Comparison of ENCODE assay signal across 14 mouse cellular contexts in the genomic region with DNA sequence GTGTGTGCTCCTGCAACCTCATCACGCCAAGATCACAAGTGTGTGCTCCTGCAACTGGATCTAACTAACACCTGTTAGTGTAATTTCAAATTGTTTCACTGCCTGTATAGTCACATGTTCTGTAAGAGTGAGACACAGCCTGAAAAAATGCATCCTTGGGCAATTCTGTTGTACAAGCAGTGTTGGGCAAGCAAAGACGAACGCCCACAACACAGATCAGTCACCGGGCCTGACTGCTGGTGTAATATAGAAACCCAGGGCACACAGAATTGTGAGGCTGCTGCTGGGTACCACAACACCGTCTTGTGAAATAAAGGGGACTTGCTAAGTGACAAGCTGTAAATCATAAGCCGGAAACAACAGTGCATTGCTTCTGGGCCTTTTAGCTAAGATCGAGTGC. TPM values are rescaled to one million over a fixed set of nuclear protein-coding genes. Genes with fewer than 3 reads are reported as not detected.
DNase-seq lines count a peak whose midpoint lies in the region; ATAC-seq and TF ChIP-seq lines count a peak whose summit lies in the region.
"Had no signal": no experiment of that assay in that cellular context is flagged by ENCODE, and none has a peak within 500 bp of the region (broad histone marks: within the 10 kb centered on the region; RNA-seq: fewer than 3 reads in every experiment).

No protein-coding gene starts in this region.

- H3K4me3 ChIP-seq in liver, adult 2 months (ENCODE audit: insufficient read depth, low read depth, low read length), result no peak overlapping the region
- no peak overlapping the region for H3K4me3 ChIP-seq in liver, embryonic 12.5 days
- H3K4me3 ChIP-seq in lung, adult 2 months (replicated peaks; ENCODE audit: extremely low read depth, low read depth, low read length), result no peak overlapping the region
- no peak overlapping the region for H3K4me3 ChIP-seq in hindbrain, postnatal 0 days (ENCODE audit: low read length)
- H3K4me3 ChIP-seq: intestine, embryonic 15.5 days; liver, embryonic 13.5 days had no signal

- H3K27ac ChIP-seq in liver, adult 2 months (replicated peaks; ENCODE audit: insufficient read depth, low read depth, low read length), result peak overlapping the region; percentile 94
- no peak overlapping the region for H3K27ac ChIP-seq in liver, embryonic 12.5 days
- H3K27ac ChIP-seq in hindbrain, postnatal 0 days, result no peak overlapping the region

- H3K4me1 ChIP-seq in liver, adult 2 months (ENCODE audit: control insufficient read depth, insufficient read depth, low read length), result peaks cover 48% of the 10 kb centered on the region
- peaks cover 8% of the 10 kb centered on the region; the same call in 1 of the 2 replicates for H3K4me1 ChIP-seq in liver, embryonic 12.5 days
- peaks cover 23% of the 10 kb centered on the region for H3K4me1 ChIP-seq in lung, adult 2 months (ENCODE audit: control insufficient read depth, insufficient read depth, low read length)
- H3K4me1 ChIP-seq in hindbrain, postnatal 0 days (ENCODE audit: insufficient read depth, low read length), result peaks cover 12% of the 10 kb centered on the region

- DNase-seq in adrenal gland, adult 8-10 months, result peak; percentile 63
- no peak for DNase-seq in adrenal gland, postnatal 10 days
- DNase-seq in liver, adult 2 months (ENCODE audit: extremely low read depth, low read depth, low spot score), result no peak
- DNase-seq in lung, adult 2 months, result peak; percentile 39
- DNase-seq in retina, embryonic 14.5 days (ENCODE audit: low spot score), result no peak
- no peak for DNase-seq in hindbrain, postnatal 0 days (ENCODE audit: low spot score)
- DNase-seq: cerebellum, postnatal 14 days; kidney, postnatal 36 days; liver, embryonic 13.5 days had no signal

- no peaks in the 10 kb centered on the region for H3K79me2 ChIP-seq in liver, adult 2 months (ENCODE audit: control insufficient read depth, insufficient read depth, low read length)

- no peaks in the 10 kb centered on the region for H3K9me3 ChIP-seq in liver, embryonic 12.5 days (replicated peaks)
- H3K9me3 ChIP-seq in hindbrain, postnatal 0 days (ENCODE audit: low read length), result no peaks in the 10 kb centered on the region
- H3K9me3 ChIP-seq: intestine, embryonic 15.5 days; liver, embryonic 13.5 days had no signal

- no peak for TF ChIP-seq POLR2A in liver, adult 2 months (IDR thresholded peaks at IDR 0.05; ENCODE audit: extremely low read depth, insufficient read depth, low read length)
- TF ChIP-seq POLR2A in lung, adult 2 months (IDR thresholded peaks at IDR 0.05; ENCODE audit: borderline replicate concordance, extremely low read depth, low read depth, low read length), result no peak

- no peak overlapping the region for H3K4me2 ChIP-seq in liver, embryonic 12.5 days
- H3K4me2 ChIP-seq in hindbrain, postnatal 0 days (ENCODE audit: low read depth, low read length), result no peak overlapping the region
- H3K4me2 ChIP-seq: intestine, embryonic 15.5 days; liver, embryonic 13.5 days; midbrain, embryonic 11.5 days had no signal

- no peak for TF ChIP-seq CTCF in liver, adult 2 months (IDR thresholded peaks at IDR 0.05; ENCODE audit: low read depth, low read length)
- no peak for TF ChIP-seq CTCF in lung, adult 2 months (IDR thresholded peaks at IDR 0.05; ENCODE audit: insufficient read depth, low read length)
- no peak for TF ChIP-seq CTCF in hindbrain, postnatal 0 days (IDR thresholded peaks at IDR 0.05; ENCODE audit: low read depth)

- 49% methylated on average over 7 of the region's 7 CpGs for WGBS in liver, adult 2 months
- 80% methylated on average over 7 of the region's 7 CpGs for WGBS in liver, embryonic 12.5 days (ENCODE audit: insufficient replicate concordance)
- 52% methylated on average over 7 of the region's 7 CpGs for WGBS in lung, adult 2 months
- whole genome bisulfite sequencing in hindbrain, postnatal 0 days, result 89% methylated on average over 7 of the region's 7 CpGs

- no peak overlapping the region for H3K9ac ChIP-seq in liver, adult 2 months (ENCODE audit: low read depth, low read length)
- H3K9ac ChIP-seq in liver, embryonic 12.5 days, result no peak overlapping the region
- no peak overlapping the region for H3K9ac ChIP-seq in hindbrain, postnatal 0 days (replicated peaks; ENCODE audit: low read length)
- H3K9ac ChIP-seq: intestine, embryonic 15.5 days; liver, embryonic 13.5 days had no signal

- ATAC-seq in liver, embryonic 12.5 days, result no peak
- ATAC-seq in megakaryocyte progenitor cell, adult 5-6 weeks (replicated peaks; ENCODE audit: poor library complexity), result peak; percentile 83
- ATAC-seq in hindbrain, postnatal 0 days, result no peak
- ATAC-seq: forebrain, embryonic 16.5 days; intestine, embryonic 15.5 days had no signal

- H3K27me3 ChIP-seq in liver, adult 2 months (ENCODE audit: control insufficient read depth, insufficient read depth, low read length), result no peaks in the 10 kb centered on the region
- no peaks in the 10 kb centered on the region for H3K27me3 ChIP-seq in liver, embryonic 12.5 days (replicated peaks)
- no peaks in the 10 kb centered on the region for H3K27me3 ChIP-seq in hindbrain, postnatal 0 days (ENCODE audit: insufficient read depth, low read length)
- H3K27me3 ChIP-seq: intestine, embryonic 15.5 days; liver, embryonic 13.5 days had no signal

- H3K36me3 ChIP-seq in liver, adult 2 months (ENCODE audit: control insufficient read depth, insufficient read depth, low read length), result peaks cover 25% of the 10 kb centered on the region
- peaks cover 39% of the 10 kb centered on the region for H3K36me3 ChIP-seq in liver, embryonic 12.5 days
- H3K36me3 ChIP-seq in hindbrain, postnatal 0 days (ENCODE audit: insufficient read depth, low read length), result peaks cover 34% of the 10 kb centered on the region; the same call in 1 of the 2 replicates

RNA-seq across cellular contexts. Expression of a gene that starts 21.6 kb away (rescaled TPM):
- total RNA-seq in adrenal gland, adult 8-10 months (2022), result 10 to 100 TPM; 42.5 to 75.0 (median 45.4) TPM
- total RNA-seq in adrenal gland, postnatal 10 days (2021), result 10 to 100 TPM; 15.6 to 37.9 TPM
- 5.7 and 7.7 TPM in 2 replicates for total RNA-seq in liver, adult 2 months (2014; rRNA removed)
- polyA plus RNA-seq in liver, adult 2 months (2012; rRNA removed), result 3.9 and 4.9 TPM in 2 replicates
- 2.9 and 3.1 TPM in 2 replicates for polyA plus RNA-seq in liver, embryonic 12.5 days (2016; fragmentation: Nextera tagmentation; extraction: Ambion mirVana)
- 6.9 and 21.0 TPM in 2 replicates for polyA plus RNA-seq in lung, adult 2 months (2012; rRNA removed)
- total RNA-seq in megakaryocyte progenitor cell, adult 5-6 weeks (2015), result 7.0 and 7.8 TPM in 2 replicates
- 4.0 and 4.4 TPM in 2 replicates for total RNA-seq in megakaryocyte progenitor cell, adult 5-6 weeks (2017)
- total RNA-seq in hindbrain, postnatal 0 days (2014; rRNA removed), result 10.0 and 12.0 TPM in 2 replicates
- 4.2 and 5.1 TPM in 2 replicates for polyA plus RNA-seq in hindbrain, postnatal 0 days (2015; fragmentation: Nextera tagmentation; extraction: Ambion mirVana)

RNA-seq across cellular contexts. Expression of a gene that starts 23.7 kb away (rescaled TPM):
- total RNA-seq in adrenal gland, adult 8-10 months (2022), result 100 to 1,000 TPM; 178 to 376 (median 294) TPM
- 100 to 1,000 TPM in 1 of 2 experiments, 10 to 100 TPM in 1; 49.5 to 137 TPM for total RNA-seq in adrenal gland, postnatal 10 days (2021)
- total RNA-seq in liver, adult 2 months (2014; rRNA removed), result 64.6 and 97.0 TPM in 2 replicates
- 107 and 112 TPM in 2 replicates for polyA plus RNA-seq in liver, adult 2 months (2012; rRNA removed)
- polyA plus RNA-seq in liver, embryonic 12.5 days (2016; fragmentation: Nextera tagmentation; extraction: Ambion mirVana), result 31.9 and 32.4 TPM in 2 replicates
- polyA plus RNA-seq in lung, adult 2 months (2012; rRNA removed), result 40.5 and 54.4 TPM in 2 replicates
- total RNA-seq in megakaryocyte progenitor cell, adult 5-6 weeks (2015), result 34.4 and 35.4 TPM in 2 replicates
- total RNA-seq in megakaryocyte progenitor cell, adult 5-6 weeks (2017), result 30.4 and 39.6 TPM in 2 replicates
- total RNA-seq in hindbrain, postnatal 0 days (2014; rRNA removed), result 154 and 160 TPM in 2 replicates
- 129 and 131 TPM in 2 replicates for polyA plus RNA-seq in hindbrain, postnatal 0 days (2015; fragmentation: Nextera tagmentation; extraction: Ambion mirVana)

RNA-seq across cellular contexts. Expression of a gene that starts 39.0 kb away (rescaled TPM):
- 100 to 1,000 TPM in 3 of 4 experiments, 10 to 100 TPM in 1; 89.4 to 138 (median 108) TPM for total RNA-seq in adrenal gland, adult 8-10 months (2022)
- 10 to 100 TPM; 82.9 to 83.7 TPM for total RNA-seq in adrenal gland, postnatal 10 days (2021)
- 50.3 and 54.7 TPM in 2 replicates for total RNA-seq in liver, adult 2 months (2014; rRNA removed)
- 25.2 and 32.0 TPM in 2 replicates for polyA plus RNA-seq in liver, adult 2 months (2012; rRNA removed)
- 107 TPM in 2 replicates for polyA plus RNA-seq in liver, embryonic 12.5 days (2016; fragmentation: Nextera tagmentation; extraction: Ambion mirVana)
- 51.6 and 57.4 TPM in 2 replicates for polyA plus RNA-seq in lung, adult 2 months (2012; rRNA removed)
- total RNA-seq in megakaryocyte progenitor cell, adult 5-6 weeks (2015), result 71.6 and 91.4 TPM in 2 replicates
- total RNA-seq in megakaryocyte progenitor cell, adult 5-6 weeks (2017), result 120 and 137 TPM in 2 replicates
- 66.7 and 66.9 TPM in 2 replicates for total RNA-seq in hindbrain, postnatal 0 days (2014; rRNA removed)
- 119 and 120 TPM in 2 replicates for polyA plus RNA-seq in hindbrain, postnatal 0 days (2015; fragmentation: Nextera tagmentation; extraction: Ambion mirVana)

RNA-seq across cellular contexts. Expression of a gene that starts 56.9 kb away (rescaled TPM):
- 10 to 100 TPM; 11.4 to 15.7 (median 12.9) TPM for total RNA-seq in adrenal gland, adult 8-10 months (2022)
- 1 to 10 TPM; 8.0 to 9.1 TPM for total RNA-seq in adrenal gland, postnatal 10 days (2021)
- 3.2 and 3.6 TPM in 2 replicates for total RNA-seq in liver, adult 2 months (2014; rRNA removed)
- polyA plus RNA-seq in liver, adult 2 months (2012; rRNA removed), result 3.4 and 3.8 TPM in 2 replicates
- polyA plus RNA-seq in liver, embryonic 12.5 days (2016; fragmentation: Nextera tagmentation; extraction: Ambion mirVana), result 3.6 and 4.1 TPM in 2 replicates
- polyA plus RNA-seq in lung, adult 2 months (2012; rRNA removed), result 16.1 and 20.2 TPM in 2 replicates
- total RNA-seq in megakaryocyte progenitor cell, adult 5-6 weeks (2015), result 3.1 and 4.9 TPM in 2 replicates
- 3.3 and 5.3 TPM in 2 replicates for total RNA-seq in megakaryocyte progenitor cell, adult 5-6 weeks (2017)
- 10.3 and 11.7 TPM in 2 replicates for total RNA-seq in hindbrain, postnatal 0 days (2014; rRNA removed)
- 7.4 and 8.1 TPM in 2 replicates for polyA plus RNA-seq in hindbrain, postnatal 0 days (2015; fragmentation: Nextera tagmentation; extraction: Ambion mirVana)

Comparison
In these comparisons a context has a peak if more than half of its experiments do, and no peak if none do; other contexts are left out.
1. DNase-seq: peak in adrenal gland, adult 8-10 months (single experiment) and lung, adult 2 months (single experiment); none in adrenal gland, postnatal 10 days (single experiment), liver, adult 2 months (single experiment), retina, embryonic 14.5 days (single experiment) and hindbrain, postnatal 0 days (single experiment).